Mouse (Mus musculus): Measurements from ENCODE around the gene Lama5.

DNA sequence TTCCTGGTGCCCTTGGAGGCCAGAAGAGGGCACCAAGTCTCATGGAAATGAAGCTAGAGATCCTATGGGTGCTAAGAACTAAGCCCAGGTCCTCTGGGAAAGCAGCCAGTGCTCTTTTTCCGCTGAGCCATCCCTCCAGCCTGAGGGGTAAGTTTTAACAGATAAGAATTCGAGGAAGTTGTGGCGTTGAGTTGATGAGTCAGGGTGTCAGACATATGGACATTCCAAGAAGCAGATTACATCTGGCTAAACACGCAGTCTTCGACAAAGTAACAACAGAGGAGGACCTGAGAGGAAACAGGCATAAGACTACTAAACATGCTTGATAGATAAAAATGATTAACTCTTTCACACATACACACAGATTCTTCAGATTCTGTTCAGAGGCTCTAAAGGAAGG, 12.9 kb upstream of the Lama5 start:
- TF ChIP-seq HCFC1 (IDR thresholded peaks at IDR 0.05; ENCODE audit: borderline replicate concordance, insufficient read depth, low read length) = no peak
- TF ChIP-seq CHD2 (IDR thresholded peaks at IDR 0.05; ENCODE audit: low read depth, low read length) = no peak
- TF ChIP-seq ZC3H11A (IDR thresholded peaks at IDR 0.05; ENCODE audit: borderline replicate concordance, low read depth, low read length) = no peak
- TF ChIP-seq MAFK (IDR thresholded peaks at IDR 0.05; ENCODE audit: insufficient read depth, low read depth, low read length) = no peak
- no peak for TF ChIP-seq ZNF384 (IDR thresholded peaks at IDR 0.05; ENCODE audit: low read depth, low read length)
